Mouse (Mus musculus) brain, embryonic 14.5 days (tissue): ENCODE data around the gene Slc44a2. TPM values are rescaled to one million over a fixed set of nuclear protein-coding genes. Genes with fewer than 3 reads are reported as not detected.
A peak's percentile ranks its signal among the peaks of the same experiment; 100 is the strongest.

Experiments
- DNase-seq: peaks from one replicate; pipeline ENCODE4 v3.0.0-alpha.2; 2011; ENCODE audit warnings: low read depth
- CTCF ChIP-seq: fragments of 200-500 bp; IDR thresholded peaks from 2 replicates; pipeline ENCODE4 v1.5.1; 2012; ENCODE audit warnings: inconsistent platforms, mild to moderate bottlenecking, moderate library complexity, borderline replicate concordance; ENCODE audit not compliant: insufficient read depth, insufficient read length; ENCODE audit errors: extremely low read depth
- POLR2A ChIP-seq: fragments of 200-500 bp; IDR thresholded peaks from 2 replicates; pipeline ENCODE4 v1.6.1; 2012; ENCODE audit warnings: mild to moderate bottlenecking, inconsistent platforms, borderline replicate concordance; ENCODE audit not compliant: poor library complexity, insufficient read depth, insufficient read length, severe bottlenecking; ENCODE audit errors: extremely low read depth
- polyA plus RNA-seq: library from polyadenylated mRNA; depleted of rRNA; stranded (reverse); fragments of >200 nt; gene quantifications from 2 replicates; pipeline ENCODE4 v1.2.3, GENCODE M21; 2012

Gene Slc44a2
- polyA plus RNA-seq, 1 experiment: 70.1 TPM

GRCm38 (mm10) chr9:21327569-21327968 lies 7.1 kb downstream of the Slc44a2 start:
- no peak for DNase-seq
- no peak for TF ChIP-seq CTCF
- TF ChIP-seq POLR2A: no peak

GRCm38 (mm10) chr9:21328041-21328440 lies 7.5 kb downstream of the Slc44a2 start:
- TF ChIP-seq POLR2A: no peak
- no peak for TF ChIP-seq CTCF
- DNase-seq: no peak

GRCm38 (mm10) chr9:21329041-21329440 lies 8.5 kb downstream of the Slc44a2 start:
- no peak for TF ChIP-seq CTCF
- TF ChIP-seq POLR2A: no peak
- no peak for DNase-seq

- no peak for DNase-seq
- no peak for TF ChIP-seq CTCF
- TF ChIP-seq POLR2A: no peak
Observed at GRCm38 (mm10) chr9:21329699-21330289, 9.3 kb downstream of the Slc44a2 start.

- DNase-seq: no peak
Observed at GRCm38 (mm10) chr9:21331365-21332140, 11.1 kb downstream of the Slc44a2 start.

GRCm38 (mm10) chr9:21332161-21333061 lies 11.9 kb downstream of the Slc44a2 start:
- peak; percentile 50 for DNase-seq
- no peak for TF ChIP-seq CTCF
- TF ChIP-seq POLR2A: no peak

More at GRCm38 (mm10) chr9:21331365-21332140, 11.1 kb downstream of the Slc44a2 start:
- TF ChIP-seq CTCF: no peak
- no peak for TF ChIP-seq POLR2A

GRCm38 (mm10) chr9:21333523-21333922 lies 13.0 kb downstream of the Slc44a2 start:
- TF ChIP-seq POLR2A (no peak), CTCF (no peak)
- DNase-seq: no peak

GRCm38 (mm10) chr9:21334747-21335146 lies 14.2 kb downstream of the Slc44a2 start:
- TF ChIP-seq CTCF: no peak
- TF ChIP-seq POLR2A: no peak
- DNase-seq: no peak

GRCm38 (mm10) chr9:21335391-21335790 lies 14.9 kb downstream of the Slc44a2 start:
- DNase-seq: no peak
- no peak for TF ChIP-seq POLR2A
- no peak for TF ChIP-seq CTCF

GRCm38 (mm10) chr9:21336491-21336890 lies 16.0 kb downstream of the Slc44a2 start:
- DNase-seq: no peak
- no peak for TF ChIP-seq CTCF
- TF ChIP-seq POLR2A: no peak

- TF ChIP-seq POLR2A: no peak
- no peak for TF ChIP-seq CTCF
- DNase-seq: no peak
Observed at GRCm38 (mm10) chr9:21337652-21338051, 17.2 kb downstream of the Slc44a2 start.

GRCm38 (mm10) chr9:21340411-21340810 lies 19.9 kb downstream of the Slc44a2 start:
- no peak for DNase-seq
- TF ChIP-seq CTCF: no peak
- TF ChIP-seq POLR2A: no peak
